7 mouse cellular contexts compared by ENCODE assay signal in the genomic region with DNA sequence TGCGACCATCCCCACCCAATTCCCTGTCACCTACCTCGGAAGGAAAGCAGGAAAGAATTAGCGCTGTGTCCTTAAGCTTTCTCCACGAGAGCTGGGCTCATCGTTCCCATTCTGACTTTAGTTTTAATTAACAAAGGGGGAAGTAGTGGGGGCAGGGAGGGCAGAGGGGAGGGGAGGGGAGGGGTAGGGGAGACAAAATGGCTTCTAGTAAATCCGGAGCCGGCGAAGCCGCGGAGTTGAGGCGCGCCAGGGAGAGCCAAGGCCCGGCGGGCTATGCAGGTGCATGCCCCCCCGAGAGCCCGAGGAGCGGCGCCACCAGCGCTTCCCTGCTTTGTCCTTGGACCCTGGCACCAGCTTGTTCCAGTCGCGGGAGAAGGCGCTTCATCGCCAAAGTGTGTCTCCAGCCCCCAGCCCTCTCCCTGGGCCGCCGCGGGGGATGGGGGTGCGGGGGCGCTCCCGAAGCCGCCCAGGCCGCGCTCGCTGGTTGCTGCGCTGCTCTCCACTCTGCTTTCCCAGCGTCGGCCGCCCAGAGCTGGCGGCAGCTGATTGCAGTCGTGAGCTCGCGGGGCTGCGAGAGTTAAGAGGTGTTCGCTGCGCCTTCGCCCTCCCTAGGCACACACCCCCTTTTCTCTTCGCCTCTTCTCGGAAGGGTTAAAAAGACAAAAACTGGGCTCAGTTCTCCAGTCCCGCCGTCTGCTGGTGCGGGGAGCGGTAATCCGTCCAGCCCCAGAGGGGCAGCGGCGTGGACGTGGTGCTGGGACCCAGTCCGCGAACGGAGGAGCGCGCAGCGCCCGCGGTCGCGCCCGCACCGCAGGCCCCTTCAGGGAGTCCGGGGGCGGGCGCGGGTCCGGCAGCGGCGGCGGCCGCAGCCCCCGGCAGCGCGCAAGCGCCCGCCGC. TPM values are rescaled to one million over a fixed set of nuclear protein-coding genes. Genes with fewer than 3 reads are reported as not detected.
DNase-seq lines count a peak whose midpoint lies in the region; ATAC-seq lines count a peak whose summit lies in the region.

No protein-coding gene starts in this region.

- H3K27me3 ChIP-seq in stomach, embryonic 16.5 days (ENCODE audit: control insufficient read depth, insufficient read depth, low read length), result peaks cover 6% of the 10 kb centered on the region

- no peaks in the 10 kb centered on the region for H3K9me3 ChIP-seq in stomach, embryonic 16.5 days (replicated peaks; ENCODE audit: control insufficient read depth, low read length)

- peak overlapping the region; percentile 76 for H3K9ac ChIP-seq in stomach, embryonic 16.5 days (ENCODE audit: low read length)

- peak; percentile 7 to 33 for DNase-seq in spleen, postnatal 10 days (ENCODE audit: low spot score in 2 of 2)
- DNase-seq in spleen, adult 12 weeks (ENCODE audit: low spot score), result no peak
- DNase-seq in cerebellum, postnatal 14 days, result peak; percentile 64
- DNase-seq in layer of hippocampus, postnatal 14 days (ENCODE audit: low spot score in 2 of 2), result peak; percentile 60 to 62
- peak; percentile 57 for DNase-seq in mesoderm, embryonic 11.5 days (ENCODE audit: low read depth, low spot score)

- H3K4me1 ChIP-seq in stomach, embryonic 16.5 days (ENCODE audit: control insufficient read depth, insufficient read depth, low read length), result peaks cover 14% of the 10 kb centered on the region; the same call in 1 of the 2 replicates

- no peak overlapping the region for H3K27ac ChIP-seq in stomach, embryonic 16.5 days (ENCODE audit: low read length)

- no peaks in the 10 kb centered on the region for H3K36me3 ChIP-seq in stomach, embryonic 16.5 days (ENCODE audit: control insufficient read depth, insufficient read depth, low read length)

- WGBS in stomach, embryonic 16.5 days, result under 1% methylated on average over 79 of the region's 82 CpGs

- peak; percentile 16; the same call in 1 of the 2 replicates for ATAC-seq in granulocyte monocyte progenitor cell, adult 5-6 weeks (replicated peaks; ENCODE audit: poor library complexity, severe bottlenecking)
- ATAC-seq in stomach, embryonic 16.5 days (ENCODE audit: insufficient read depth, low FRiP score), result peak; percentile 35; the same call in 1 of the 2 replicates

- peak overlapping the region; percentile 100 for H3K4me2 ChIP-seq in stomach, embryonic 16.5 days (ENCODE audit: low read depth, low read length)

- H3K4me3 ChIP-seq in stomach, embryonic 16.5 days (replicated peaks; ENCODE audit: low read length), result peak overlapping the region; percentile 65

RNA-seq across cellular contexts. Expression of a gene that starts 0.6 kb away (rescaled TPM):
- not detected in 2 replicates for total RNA-seq in granulocyte monocyte progenitor cell, adult 5-6 weeks (2014; fragmentation: Nextera tagmentation)
- 0.22 TPM in 1 of 2 replicates, not detected in the other for total RNA-seq in granulocyte monocyte progenitor cell, adult 5-6 weeks (2017)
- total RNA-seq in layer of hippocampus, postnatal 14 days (2021), result 10 to 100 TPM; 67.6 to 70.8 TPM
- 0.66 and 0.72 TPM in 2 replicates for polyA plus RNA-seq in stomach, embryonic 16.5 days (2015; fragmentation: Nextera tagmentation; extraction: Ambion mirVana)

Comparison
In these comparisons a context has a peak if more than half of its experiments do, and no peak if none do; other contexts are left out.
1. RNA of a gene that starts 0.6 kb away (total RNA-seq): 67.6 to 70.8 TPM in layer of hippocampus, postnatal 14 days; 0.22 TPM in granulocyte monocyte progenitor cell, adult 5-6 weeks; every median in the first group is over 10 times any median in the second.